Mouse (Mus musculus): Measurements from ENCODE around the gene Rab25. TPM values are rescaled to one million over a fixed set of nuclear protein-coding genes. Genes with fewer than 3 reads are reported as not detected.
"Not testable (repeated sequence)": the region's sequence is repeated elsewhere in the genome, so short reads cannot be mapped to it uniquely, and the experiment has no call there.

Gene Rab25
- total RNA-seq (2021), result not detected

DNA sequence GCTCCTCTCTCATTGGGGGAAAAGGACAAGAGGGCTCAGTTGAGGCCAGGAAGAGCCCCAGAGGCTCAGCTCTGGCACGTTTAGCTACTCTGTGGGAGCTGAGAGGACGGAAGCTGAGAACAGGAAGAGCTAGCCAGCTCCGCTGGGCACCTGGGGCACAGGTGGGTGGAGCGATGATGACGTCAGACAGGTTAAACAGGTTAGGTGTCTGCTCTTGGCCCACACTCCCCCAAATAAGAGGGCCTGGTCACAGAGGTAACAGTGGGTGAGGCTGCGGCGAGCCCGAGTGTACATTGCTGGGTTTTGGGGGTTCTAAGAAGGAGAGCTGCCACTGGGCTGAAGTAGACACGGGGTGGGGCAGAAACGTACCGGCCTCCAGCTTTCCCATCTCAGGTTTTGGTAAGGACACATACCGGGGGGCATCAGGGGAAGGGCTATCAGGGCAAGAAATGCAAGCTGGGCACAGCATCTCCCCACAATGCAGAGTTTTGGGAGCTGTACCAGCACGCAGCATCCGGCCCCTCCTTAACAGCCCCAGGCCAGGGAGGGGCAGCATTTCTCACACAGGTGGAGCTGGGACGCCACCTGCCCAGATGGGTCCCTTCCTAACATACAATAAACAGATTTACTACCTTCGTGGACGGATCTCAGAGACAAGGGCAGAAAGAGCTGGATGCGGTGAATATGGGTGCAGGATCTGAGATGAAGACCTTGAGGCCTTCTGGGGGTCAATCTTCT is at the start of gene Rab25:
TSS of gene Rab25 (minus strand) at position 121 of the 738 bp plus-strand sequence.
- intact Hi-C loops (cut with DNase I), result no loop called here
- DNase-seq, result no peak

DNA sequence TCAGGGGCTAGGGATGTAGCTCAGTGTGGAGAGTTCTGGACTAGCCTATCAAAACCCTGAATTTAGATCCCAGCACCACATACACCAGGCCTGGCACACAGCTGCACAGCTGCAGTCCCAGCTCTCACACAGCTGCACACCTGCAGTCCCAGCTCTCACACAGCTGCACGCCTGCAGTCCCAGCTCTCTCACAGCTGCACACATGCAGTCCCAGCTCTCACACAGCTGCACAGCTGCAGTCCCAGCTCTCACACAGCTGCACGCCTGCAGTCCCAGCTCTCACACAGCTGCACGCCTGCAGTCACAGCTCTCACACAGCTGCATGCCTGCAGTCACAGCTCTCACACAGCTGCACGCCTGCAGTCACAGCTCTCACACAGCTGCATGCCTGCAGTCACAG is 48.4 kb upstream of the Rab25 start:
- intact Hi-C loops (cut with DNase I); DNase-seq: not testable (repeated sequence)

DNA sequence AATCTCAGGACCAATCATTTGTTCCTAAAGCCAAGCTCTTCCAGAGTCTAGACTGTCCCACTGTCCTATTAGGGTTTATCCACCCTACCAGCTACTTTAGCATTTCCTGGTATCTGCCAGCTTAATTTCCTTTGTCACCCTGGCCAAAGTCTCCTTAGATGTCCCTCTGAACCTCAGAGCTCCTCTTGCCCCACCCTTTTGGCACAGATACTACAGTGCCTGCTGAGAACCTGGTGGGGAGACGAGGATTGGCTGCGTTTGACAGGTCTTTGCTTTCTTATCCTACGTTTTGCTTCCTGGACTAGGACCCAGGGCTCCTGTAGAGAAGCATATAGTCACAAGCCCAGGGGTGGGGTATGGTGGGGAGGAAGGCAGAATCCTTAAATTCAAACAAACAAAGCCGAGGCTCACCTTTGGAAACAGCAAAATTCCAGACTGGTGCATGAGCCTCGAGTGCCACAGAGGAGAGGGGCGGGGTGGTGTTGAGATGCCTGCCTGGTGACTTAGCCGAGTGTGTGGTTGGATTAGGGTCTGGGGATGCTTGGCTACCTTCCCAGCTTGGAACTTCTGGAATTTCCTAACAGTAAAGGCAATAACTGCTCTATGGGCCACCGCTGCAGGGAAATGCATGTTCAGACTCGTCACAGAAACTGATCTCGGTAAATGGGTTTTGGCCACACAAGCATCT is 45.9 kb upstream of the Rab25 start:
- DNase-seq, result no peak
- intact Hi-C loops (cut with DNase I), result loop anchor here (2.0 kb wide), 1 partner anchor 145 kb away; no protein-coding TSS in a partner anchor

DNA sequence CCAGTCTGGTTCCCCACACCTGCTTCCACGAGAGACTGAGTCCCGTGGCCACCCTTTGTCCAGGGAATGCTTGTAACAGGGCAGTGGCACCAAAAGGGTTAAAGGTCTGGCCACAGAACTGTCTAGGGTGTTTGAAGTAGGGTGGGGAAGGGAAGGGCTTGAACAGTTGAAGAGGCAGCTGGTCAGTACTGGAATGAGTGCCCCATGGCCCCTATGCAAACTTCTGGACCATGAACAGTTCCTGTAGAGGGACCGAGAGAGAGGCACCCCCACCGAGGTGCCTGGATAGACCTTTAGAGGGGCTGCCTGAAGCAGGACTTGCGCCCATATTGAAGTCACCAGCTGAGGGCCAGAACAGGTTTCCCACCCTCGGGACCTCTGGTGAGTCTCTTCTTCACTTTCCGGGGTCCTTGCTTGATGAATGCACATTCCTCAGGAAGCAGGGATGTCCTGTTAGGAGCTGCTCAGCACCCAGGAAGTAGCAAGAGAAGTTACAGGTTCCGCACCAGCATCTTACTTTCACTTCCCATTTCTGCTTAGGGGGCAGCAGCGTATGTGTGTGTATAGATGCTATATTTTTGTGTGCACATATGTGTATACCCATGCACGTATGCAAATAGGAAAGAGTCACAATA is 45.0 kb upstream of the Rab25 start:
- intact Hi-C loops (cut with DNase I), result loop anchor here (2.0 kb wide), 1 partner anchor 146 kb away; no protein-coding TSS in a partner anchor
- DNase-seq, result no peak

DNA sequence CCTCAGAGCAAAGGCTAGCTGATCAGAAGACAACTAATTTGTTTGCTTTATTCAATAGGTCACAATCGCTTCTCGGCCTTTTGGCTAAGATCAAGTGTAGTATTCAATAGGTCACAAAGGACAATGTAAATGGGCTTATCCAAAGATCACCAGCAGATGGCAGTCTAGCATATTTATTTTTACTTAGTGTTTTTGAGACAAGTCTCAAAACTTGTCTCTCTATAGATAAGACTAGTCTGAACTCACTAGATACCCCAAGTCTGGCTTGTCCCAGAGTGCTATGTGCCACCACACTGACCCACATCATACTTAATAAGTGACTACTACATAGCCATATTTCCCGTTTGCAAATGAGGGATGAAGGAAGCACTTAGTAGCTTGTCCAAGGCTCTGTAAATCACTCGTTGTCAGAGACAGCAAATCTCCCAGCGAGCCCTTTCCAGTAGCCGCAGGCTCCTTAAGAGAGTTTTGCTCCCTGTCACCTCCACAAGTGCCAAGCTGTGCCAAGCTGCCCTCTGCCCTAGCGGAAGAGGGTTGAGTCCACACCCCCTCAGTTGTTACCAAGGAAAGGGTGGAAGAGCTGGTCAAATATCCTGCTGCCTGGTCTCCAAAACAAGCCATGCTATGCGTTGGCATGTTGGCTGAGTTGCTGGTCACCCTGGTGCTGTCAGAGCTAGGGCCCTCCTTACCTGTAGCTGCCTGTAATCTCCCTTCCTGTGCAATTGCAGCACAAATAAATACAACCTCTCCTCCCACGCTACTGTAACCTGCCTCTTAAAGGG is 44.0 kb upstream of the Rab25 start:
- DNase-seq, result peak; percentile 49 to 55
- intact Hi-C loops (cut with DNase I), result loop anchor here (2.0 kb wide), 1 partner anchor 147 kb away; no protein-coding TSS in a partner anchor

DNA sequence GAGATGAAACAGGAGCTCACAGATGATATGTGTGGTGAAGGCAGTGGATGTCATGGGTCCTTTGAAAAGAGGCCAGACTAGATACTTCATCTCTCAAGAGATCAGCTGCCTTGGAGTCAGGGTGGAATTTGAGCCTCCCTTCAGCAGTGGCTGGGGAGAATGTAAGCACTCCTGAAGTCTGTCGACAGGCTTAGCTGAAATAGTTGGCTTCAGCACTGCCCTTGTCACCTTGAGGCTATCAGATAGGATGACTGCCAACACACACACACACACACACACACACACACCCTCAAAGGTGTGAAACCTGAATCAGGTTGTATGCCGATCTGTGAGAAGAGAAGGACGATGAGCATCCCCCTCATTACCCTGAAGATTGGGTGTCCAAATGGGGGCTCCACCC is 42.9 kb upstream of the Rab25 start:
- DNase-seq, result no peak
- intact Hi-C loops (cut with DNase I), result no loop called here

DNA sequence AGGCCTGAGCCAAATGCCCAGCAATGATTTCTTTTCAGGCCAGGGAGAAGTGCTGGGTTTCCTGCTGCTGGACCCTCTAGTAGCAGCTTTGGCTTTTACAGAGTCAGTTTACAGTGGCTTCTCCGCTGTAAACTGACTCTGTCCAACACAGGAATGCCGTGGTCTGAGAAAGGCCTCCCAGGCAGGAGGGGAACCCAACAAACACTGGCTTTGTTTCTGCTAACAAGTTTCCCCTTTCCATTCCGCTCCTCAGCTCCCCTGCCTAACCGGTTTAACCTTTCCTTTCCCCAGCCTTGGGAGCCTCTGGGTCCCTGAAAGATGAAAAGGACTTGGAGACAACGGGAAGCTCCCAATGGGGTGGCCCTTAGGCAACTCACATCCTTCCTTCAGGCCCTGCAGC is 42.1 kb upstream of the Rab25 start:
- intact Hi-C loops (cut with DNase I), result no loop called here
- no peak for DNase-seq

DNA sequence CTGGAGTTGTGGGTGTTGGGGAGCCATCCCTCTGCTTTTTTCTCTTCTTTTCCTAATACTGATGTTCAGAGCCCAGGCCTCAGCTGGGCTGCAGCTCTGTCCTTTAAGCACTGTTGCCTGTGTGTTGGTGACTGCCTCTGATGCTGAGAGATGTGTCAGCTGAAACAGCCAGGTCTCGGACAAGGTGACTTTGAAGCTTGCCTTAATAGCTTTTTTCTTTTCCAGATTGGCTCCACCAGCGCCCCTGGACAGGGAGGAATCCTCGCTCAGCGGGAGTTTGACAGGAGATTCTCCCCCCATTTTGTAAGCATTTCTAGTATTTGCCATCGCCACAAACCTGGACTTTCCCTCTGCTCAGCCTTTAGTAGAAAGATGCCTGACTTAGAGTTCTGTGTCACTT is 38.5 kb upstream of the Rab25 start:
- DNase-seq, result no peak
- intact Hi-C loops (cut with DNase I), result no loop called here

DNA sequence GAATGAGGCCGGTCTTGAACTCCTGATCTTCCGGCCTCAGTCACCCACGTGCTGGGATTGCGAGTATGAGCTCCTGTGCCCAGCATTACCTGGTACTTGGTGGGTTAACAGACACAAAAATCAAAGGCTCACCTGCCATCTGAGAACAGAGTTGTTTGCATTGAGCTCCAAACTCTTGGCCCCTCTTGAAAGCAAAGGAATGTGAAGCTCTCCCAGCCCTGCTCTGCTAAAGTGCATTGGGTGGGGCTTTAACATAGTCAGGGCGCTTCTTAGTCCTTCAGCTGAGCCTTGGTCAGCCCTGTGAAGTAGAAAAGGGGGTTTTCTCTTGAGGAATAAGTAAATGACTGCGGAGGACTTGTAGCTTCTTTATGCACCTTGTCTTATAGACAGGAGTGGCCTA is 37.7 kb upstream of the Rab25 start:
- intact Hi-C loops (cut with DNase I), result no loop called here
- DNase-seq, result no peak

DNA sequence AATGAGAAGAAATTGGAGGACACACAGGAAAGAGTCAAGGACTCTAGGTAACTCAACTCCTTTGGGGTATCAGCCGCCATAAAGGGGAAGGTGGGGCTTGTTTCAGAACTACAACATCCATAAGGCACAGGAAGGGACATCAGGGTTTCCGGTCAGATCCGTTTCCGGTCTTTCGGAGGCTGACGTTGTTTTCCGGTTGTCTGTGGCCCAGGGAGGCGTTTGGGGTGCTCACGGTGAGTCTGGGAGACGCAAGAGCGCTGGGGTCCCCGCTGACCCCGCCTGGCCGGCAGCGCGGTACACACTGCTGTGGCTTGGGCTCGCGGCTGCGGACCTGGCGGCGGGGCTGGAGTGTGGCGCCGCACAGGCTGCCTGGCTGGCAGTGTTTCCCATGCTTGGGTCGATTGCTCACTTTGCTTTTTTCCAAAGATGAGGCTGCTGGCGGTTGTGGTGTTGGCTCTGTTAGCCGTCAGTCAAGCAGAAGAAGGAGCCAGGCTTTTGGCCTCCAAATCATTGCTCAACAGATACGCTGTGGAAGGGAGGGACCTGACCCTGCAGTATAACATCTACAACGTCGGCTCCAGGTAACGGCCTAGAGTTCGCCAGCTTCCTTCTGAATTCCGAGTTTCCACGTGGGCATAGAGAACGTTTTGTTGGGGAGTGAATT is 31.5 kb upstream of the Rab25 start:
- intact Hi-C loops (cut with DNase I), result loop anchor here (2.0 kb wide), 1 partner anchor 27 kb away; the partner anchor contains the start of genes Lamtor2 and Ubqln4
- peak; percentile 76 to 77 for DNase-seq

DNA sequence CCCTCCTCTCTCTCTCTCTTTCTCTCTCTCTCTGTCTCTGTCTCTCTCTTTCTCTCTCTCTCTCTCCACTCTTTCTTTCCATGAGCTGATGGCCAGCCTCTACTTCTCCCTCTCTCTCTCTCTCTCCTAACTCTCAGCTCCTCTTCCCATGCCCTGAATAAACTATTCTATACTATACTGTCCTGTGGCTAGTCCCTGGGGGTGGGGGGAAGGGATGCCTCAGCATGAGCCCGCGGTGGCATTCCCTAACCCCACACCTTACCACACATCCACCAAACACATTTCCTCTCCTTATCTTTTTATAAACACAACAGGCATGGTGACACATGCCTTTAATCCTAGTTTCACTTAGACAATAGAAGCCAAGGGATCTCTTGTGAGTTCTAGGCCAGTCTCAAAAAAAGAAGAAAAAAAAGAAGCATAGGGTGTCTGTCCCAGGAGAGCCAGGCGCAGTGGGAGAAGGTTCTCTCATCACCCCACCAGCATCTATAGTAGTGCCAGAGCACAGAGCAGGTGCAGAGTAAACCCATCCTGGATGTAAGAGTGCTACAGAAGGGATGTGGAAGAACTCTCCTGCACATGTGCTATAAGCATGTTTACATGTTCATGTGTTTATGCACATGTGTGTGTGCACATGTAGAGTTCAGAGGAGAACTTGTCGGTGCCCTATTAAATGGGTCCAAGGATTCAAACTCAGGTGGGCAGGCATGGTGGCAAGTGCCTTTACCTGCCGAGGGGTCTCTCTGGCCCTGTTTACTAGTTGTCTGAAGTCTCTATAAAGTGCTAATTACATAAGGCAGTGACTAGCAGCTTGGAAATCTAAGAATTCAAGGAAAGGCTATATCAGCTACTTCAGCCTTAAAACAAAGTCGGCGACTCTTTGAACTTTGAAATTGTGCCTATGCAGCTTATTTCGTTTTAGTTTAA is 30.7 kb upstream of the Rab25 start:
- intact Hi-C loops (cut with DNase I), result no loop called here
- no peak for DNase-seq

DNA sequence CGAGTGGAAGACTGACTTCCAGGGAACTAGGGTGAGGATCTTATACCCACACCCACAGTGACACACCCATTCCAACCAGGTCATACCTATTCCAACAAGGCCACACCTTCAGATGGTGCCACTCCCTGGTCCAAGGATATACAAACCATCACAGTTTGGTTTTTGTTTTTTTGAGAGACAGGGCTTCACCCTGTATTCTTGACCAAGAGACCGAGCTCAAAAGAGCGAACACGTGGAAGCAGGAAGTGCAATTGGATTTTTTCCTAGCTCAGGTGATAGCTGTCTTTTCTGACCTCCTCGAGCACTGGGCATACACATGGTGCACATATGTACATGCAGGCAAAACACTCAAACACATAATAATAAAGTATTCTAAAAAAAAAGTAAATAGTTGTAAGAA is 29.7 kb upstream of the Rab25 start:
- DNase-seq; intact Hi-C loops (cut with DNase I): not testable (repeated sequence)

DNA sequence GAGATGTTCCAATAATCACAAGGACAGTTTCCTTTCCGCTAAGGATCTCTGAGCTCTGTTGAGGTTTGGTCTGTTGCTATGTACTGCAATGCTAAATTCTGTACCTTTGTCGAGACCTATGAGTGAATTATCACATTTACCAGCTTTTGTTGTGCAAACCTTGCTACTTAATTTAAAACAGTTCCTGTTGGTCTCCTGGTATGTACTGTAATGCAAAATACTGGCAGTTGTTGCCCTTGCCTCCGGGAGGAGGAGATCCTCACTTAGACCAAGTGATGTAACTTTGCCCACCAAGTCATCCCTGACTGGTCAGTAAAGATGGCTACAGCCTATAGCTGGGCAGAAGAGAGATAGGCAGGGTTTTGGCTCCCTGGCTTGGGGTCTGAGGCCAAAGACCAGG is 27.4 kb upstream of the Rab25 start, which contains the start of gene Ssr2:
TSS of gene Ssr2 (plus strand) at position 337 of the 400 bp plus-strand sequence.
- intact Hi-C loops (cut with DNase I), result no loop called here
- DNase-seq, result no peak

DNA sequence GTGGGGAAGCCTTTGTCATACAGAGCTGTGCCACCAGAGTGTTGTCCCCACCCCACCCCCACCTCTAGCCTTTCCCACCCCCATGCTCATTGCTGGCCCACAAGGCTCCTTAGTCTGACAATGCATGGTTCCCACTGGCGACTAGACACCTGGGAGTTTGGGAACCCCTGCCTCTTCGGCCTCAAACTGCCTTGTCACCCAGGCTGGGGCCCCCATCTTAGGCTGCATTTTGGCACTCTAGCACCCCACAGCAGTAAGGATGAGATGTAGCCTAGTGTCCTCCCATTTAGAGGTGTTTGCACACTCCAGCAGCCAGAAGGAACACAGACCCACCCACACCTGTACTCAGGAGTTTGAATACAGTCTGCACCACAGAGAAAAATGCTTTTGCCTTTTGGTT is 25.7 kb upstream of the Rab25 start:
- DNase-seq, result no peak
- intact Hi-C loops (cut with DNase I), result no loop called here

DNA sequence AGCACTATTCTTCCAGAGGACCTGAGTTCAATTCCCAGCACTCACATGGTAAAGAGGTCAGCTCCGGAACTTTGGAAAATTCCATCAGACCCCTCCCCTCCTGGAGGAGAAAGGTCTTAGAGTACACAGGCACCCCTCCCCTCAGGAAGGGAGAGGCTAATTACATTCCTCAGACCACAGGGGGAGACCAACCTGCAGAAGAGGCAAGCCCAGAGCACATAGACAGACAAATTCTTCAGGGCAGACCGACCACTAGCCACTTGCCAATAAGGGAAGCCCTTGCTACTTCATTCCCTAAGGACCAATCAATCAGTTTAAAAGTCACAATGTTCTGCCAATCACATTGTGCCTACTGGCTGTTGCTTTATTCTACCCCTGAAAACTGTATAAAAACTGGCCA is 24.7 kb upstream of the Rab25 start:
- intact Hi-C loops (cut with DNase I), result no loop called here
- no peak for DNase-seq

DNA sequence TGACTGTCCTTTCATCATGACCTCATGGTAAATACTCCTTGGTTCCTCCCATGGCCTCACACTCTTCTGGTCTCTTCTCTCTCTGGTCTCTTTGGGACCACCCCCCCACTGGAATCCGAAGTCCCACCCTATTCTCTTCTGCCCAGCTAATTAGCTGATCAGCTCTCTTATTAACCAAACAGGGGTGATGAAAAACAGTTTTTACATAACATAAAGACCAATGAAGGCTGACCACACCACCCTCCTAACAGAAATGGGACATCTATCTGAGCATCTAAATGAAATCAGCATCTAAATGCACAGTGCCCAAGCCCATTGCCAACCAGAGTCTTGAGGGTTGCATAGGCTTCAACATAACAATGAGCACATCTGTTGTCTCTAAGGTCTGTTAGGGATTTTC is 23.8 kb upstream of the Rab25 start:
- no peak for DNase-seq
- intact Hi-C loops (cut with DNase I), result no loop called here

DNA sequence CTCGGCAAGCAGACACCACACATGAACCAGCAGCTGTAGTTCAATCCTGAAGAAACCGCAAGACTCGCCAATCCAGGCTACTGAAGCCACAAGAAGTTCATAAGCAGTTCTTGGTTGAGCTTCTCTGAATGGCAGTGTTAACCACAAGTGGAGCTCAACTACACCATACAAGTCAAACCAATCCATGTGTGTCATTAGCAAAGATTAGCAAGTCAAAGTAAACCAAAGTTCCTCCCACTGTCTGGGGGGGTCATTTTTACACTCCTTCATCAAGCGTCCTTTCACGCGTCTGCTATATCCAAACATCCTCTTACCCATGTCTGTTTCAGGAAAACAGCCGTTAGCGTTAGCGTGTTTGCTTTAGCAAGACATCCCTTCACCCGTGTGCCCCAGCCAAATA is 22.2 kb upstream of the Rab25 start:
- intact Hi-C loops (cut with DNase I), result no loop called here

DNA sequence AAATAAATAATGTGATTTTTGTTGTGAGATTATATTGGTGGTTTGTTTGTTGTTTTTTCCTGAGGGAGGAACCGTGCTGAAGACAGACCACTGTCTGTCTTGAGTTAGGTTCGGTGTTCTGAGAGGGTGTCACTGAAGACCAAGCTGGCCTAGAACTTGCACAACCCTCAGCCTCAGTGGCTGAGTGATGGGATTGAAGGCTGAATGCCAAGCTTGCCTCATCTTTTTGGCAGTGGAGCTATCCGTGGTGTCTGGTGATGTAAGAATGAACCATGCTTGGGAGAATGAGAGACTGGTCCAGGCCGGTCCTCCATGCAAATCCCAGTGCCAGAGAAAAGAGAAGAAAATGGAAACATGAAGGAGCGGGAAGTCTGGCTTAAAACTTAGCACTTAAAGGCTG is 21.6 kb upstream of the Rab25 start:
- intact Hi-C loops (cut with DNase I), result no loop called here
- DNase-seq, result no peak

More for the DNA sequence above, 22.2 kb upstream of the Rab25 start:
- DNase-seq, result no peak

DNA sequence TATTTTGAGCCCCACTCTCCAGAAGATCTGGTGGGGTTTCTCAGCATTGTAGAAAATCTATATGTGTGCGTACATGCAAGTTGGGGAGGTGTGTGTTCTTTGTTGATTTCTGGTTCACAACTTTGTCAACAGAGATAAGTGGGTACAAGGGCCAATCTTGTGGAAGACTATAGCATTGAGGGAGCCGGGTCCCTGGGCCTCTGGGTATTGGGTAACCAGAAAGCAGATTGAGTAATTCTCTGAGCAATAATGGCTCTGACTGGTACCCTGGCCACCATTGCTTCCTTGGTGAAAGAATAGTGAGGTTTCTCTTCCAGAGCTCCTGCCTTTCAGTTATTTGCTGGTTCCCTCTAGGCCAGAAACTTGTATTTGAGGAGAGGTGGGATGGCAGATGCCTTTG is 21.0 kb upstream of the Rab25 start:
- DNase-seq, result no peak
- intact Hi-C loops (cut with DNase I), result no loop called here

Measured in heart, postnatal 36 days (tissue).